8 mouse cellular contexts compared by ENCODE assay signal in genomic region chr10:41302689-41303431, GRCm38 (mm10). TPM values are rescaled to one million over a fixed set of nuclear protein-coding genes. Genes with fewer than 3 reads are reported as not detected.
DNase-seq lines count a peak whose midpoint lies in the region; ATAC-seq and TF ChIP-seq lines count a peak whose summit lies in the region.

Fig4 (minus strand) TSS chr10:41303260.

- peaks cover 24% of the 10 kb centered on the region for H3K4me1 ChIP-seq in G1E (ENCODE audit: insufficient read depth, low read depth, low read length)
- no peaks in the 10 kb centered on the region; the same call in 1 of the 2 replicates for H3K4me1 ChIP-seq in forebrain, postnatal 0 days (ENCODE audit: insufficient read depth)
- H3K4me1 ChIP-seq in lung, embryonic 16.5 days (replicated peaks; ENCODE audit: control insufficient read depth, insufficient read depth, low read length), result peaks cover 7% of the 10 kb centered on the region; the same call in 1 of the 2 replicates

- H3K27me3 ChIP-seq in G1E (ENCODE audit: insufficient read depth, low read length), result peaks cover 3% of the 10 kb centered on the region
- no peaks in the 10 kb centered on the region for H3K27me3 ChIP-seq in forebrain, postnatal 0 days (ENCODE audit: insufficient read depth, low read length)
- no peaks in the 10 kb centered on the region for H3K27me3 ChIP-seq in lung, embryonic 16.5 days (ENCODE audit: control insufficient read depth, insufficient read depth, low read depth, low read length)

- WGBS in forebrain, postnatal 0 days, result 1% methylated on average over 38 of the region's 38 CpGs
- 0% methylated on average over 37 of the region's 38 CpGs for WGBS in lung, embryonic 16.5 days

- peaks cover 5% of the 10 kb centered on the region for H3K36me3 ChIP-seq in G1E (replicated peaks)
- no peaks in the 10 kb centered on the region for H3K36me3 ChIP-seq in forebrain, postnatal 0 days (ENCODE audit: insufficient read depth)
- H3K36me3 ChIP-seq in lung, embryonic 16.5 days (ENCODE audit: control insufficient read depth, insufficient read depth, low read length), result no peaks in the 10 kb centered on the region

- H3K4me3 ChIP-seq in G1E (ENCODE audit: low read depth, low read length), result peak within 1 kb of the TSS; percentile 99
- peak within 1 kb of the TSS; percentile 70 for H3K4me3 ChIP-seq in forebrain, postnatal 0 days (ENCODE audit: low read depth, low read length)
- peak within 1 kb of the TSS; percentile 93 for H3K4me3 ChIP-seq in lung, embryonic 16.5 days (ENCODE audit: low read length)

- H3K9ac ChIP-seq in forebrain, postnatal 0 days, result peak within 1 kb of the TSS; percentile 91
- H3K9ac ChIP-seq in lung, embryonic 16.5 days (ENCODE audit: low read length), result peak within 1 kb of the TSS; percentile 84

- H3K4me2 ChIP-seq in forebrain, postnatal 0 days (ENCODE audit: low read depth), result peak within 1 kb of the TSS; percentile 72
- peak within 1 kb of the TSS; percentile 77 for H3K4me2 ChIP-seq in lung, embryonic 16.5 days (ENCODE audit: low read depth, low read length)

- peak within 1 kb of the TSS; percentile 91 for H3K27ac ChIP-seq in forebrain, postnatal 0 days (ENCODE audit: low read depth, low read length)
- peak within 1 kb of the TSS; percentile 46 for H3K27ac ChIP-seq in lung, embryonic 16.5 days (ENCODE audit: low read length)

- peak; percentile 76 for ATAC-seq in G1E (ENCODE audit: extremely low read depth, insufficient number of reproducible peaks, low FRiP score, poor library complexity, severe bottlenecking)
- ATAC-seq in forebrain, postnatal 0 days, result peak; percentile 97
- peak; percentile 96 for ATAC-seq in lung, embryonic 16.5 days (ENCODE audit: low read depth)

- no peaks in the 10 kb centered on the region for H3K9me3 ChIP-seq in G1E (replicated peaks)
- no peaks in the 10 kb centered on the region for H3K9me3 ChIP-seq in forebrain, postnatal 0 days (ENCODE audit: low read length)
- H3K9me3 ChIP-seq in lung, embryonic 16.5 days (ENCODE audit: control insufficient read depth, low read length), result no peaks in the 10 kb centered on the region

- TF ChIP-seq CTCF in G1E (IDR thresholded peaks at IDR 0.05; ENCODE audit: low read depth, low read length), result no peak
- TF ChIP-seq CTCF in forebrain, postnatal 0 days (IDR thresholded peaks at IDR 0.05; ENCODE audit: low read depth), result peak; percentile 27

- peak; percentile 79 for DNase-seq in G1E (ENCODE audit: low spot score)
- peak; percentile 87 to 92 for DNase-seq in cerebellum, adult 18-20 months
- peak; percentile 95 for DNase-seq in forebrain, postnatal 0 days
- peak; percentile 91 for DNase-seq in heart, postnatal 4 days
- DNase-seq in layer of hippocampus, adult 8-10 months (ENCODE audit: low spot score in 2 of 2), result peak; percentile 58 to 79
- DNase-seq in ovary, postnatal 10 days (ENCODE audit: low spot score), result peak; percentile 50
- peak; percentile 86 to 94 for DNase-seq in thymus, postnatal 10 days (ENCODE audit: low spot score in 2 of 2)

RNA-seq across cellular contexts. Expression of gene Fig4, which starts in this region (rescaled TPM):
- total RNA-seq in G1E (2014; fragmentation: Nextera tagmentation), result 27.0 and 32.6 TPM in 2 replicates
- 31.3 and 35.6 TPM in 2 replicates for total RNA-seq in G1E (2017)
- 3.5 and 3.9 TPM in 2 replicates for polyA plus RNA-seq in G1E (2012)
- 40.4 and 40.5 TPM in 2 replicates for total RNA-seq in forebrain, postnatal 0 days (2014; rRNA removed)
- polyA plus RNA-seq in forebrain, postnatal 0 days (2015; fragmentation: Nextera tagmentation; extraction: Ambion mirVana), result 36.4 and 36.6 TPM in 2 replicates
- total RNA-seq in heart, postnatal 4 days (2021), result 10 to 100 TPM; 43.6 to 45.9 TPM
- total RNA-seq in layer of hippocampus, adult 8-10 months (2022), result 10 to 100 TPM; 30.6 to 34.7 (median 33.1) TPM
- polyA plus RNA-seq in lung, embryonic 16.5 days (2015; fragmentation: Nextera tagmentation; extraction: Ambion mirVana), result 16.9 and 17.6 TPM in 2 replicates

Comparison
In these comparisons a context has a peak if more than half of its experiments do, and no peak if none do; other contexts are left out.
1. Peak in every context shown above with its lines: DNase-seq, ATAC-seq, H3K4me3 ChIP-seq and H3K27ac ChIP-seq.